Mouse (Mus musculus): ENCODE measurements around the gene S100a5. TPM values are rescaled to one million over a fixed set of nuclear protein-coding genes. Genes with fewer than 3 reads are reported as not detected.
A peak's percentile ranks its signal among the peaks of the same experiment; 100 is the strongest.

S100a5 gene
- not detected in 2 replicates for polyA plus RNA-seq (2014; fragmentation: Nextera tagmentation; extraction: Ambion mirVana)

GRCm38 (mm10) chr3:90608223-90608622, at the start of gene S100a5:
Gene S100a5, plus strand, starts transcription at chr3:90608523.
- no peak for ATAC-seq (ENCODE audit: low FRiP score)
- no peak within 1 kb of the TSS for H3K4me2 ChIP-seq
- H3K36me3 ChIP-seq (ENCODE audit: control insufficient read depth, insufficient read depth, low read length), result no peaks in the 10 kb centered on the region

DNA sequence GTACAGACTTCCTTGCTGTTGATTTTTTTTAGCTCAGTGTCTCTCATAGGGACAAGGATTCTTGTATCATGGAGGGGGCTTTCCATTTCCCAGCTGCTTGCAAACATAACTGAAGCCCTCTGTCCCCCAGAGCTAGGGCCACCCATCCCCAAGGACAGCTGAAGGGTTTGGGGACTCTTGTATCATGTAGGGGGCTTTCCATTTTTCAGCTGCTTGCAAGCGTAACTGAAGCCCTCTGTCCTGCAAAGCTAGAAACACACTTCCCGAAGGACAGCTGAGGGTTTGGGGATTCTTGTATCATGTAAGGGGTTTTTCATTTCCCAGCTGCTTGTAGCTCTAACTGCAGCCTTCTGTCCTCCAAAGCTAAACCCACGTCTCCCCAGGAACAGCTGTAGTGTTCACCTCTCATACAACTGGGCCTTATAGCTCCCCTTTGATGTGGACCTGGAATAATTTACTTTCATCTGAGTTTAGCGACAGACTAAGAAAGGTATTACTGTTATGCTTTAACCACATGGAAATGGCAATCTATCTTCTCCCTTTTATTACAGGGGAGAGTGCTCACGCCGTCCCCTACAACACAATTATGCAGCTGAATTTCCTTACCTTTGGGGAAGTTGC, 48.2 kb upstream of the S100a5 start, which contains the start of gene S100a3:
Gene S100a3, plus strand, starts transcription at position 571 of the 621 bp plus-strand sequence.
- H3K4me2 ChIP-seq, result no peak within 1 kb of the TSS
- H3K4me3 ChIP-seq (ENCODE audit: low read depth, low read length), result no peak within 1 kb of the TSS
- H3K27ac ChIP-seq (ENCODE audit: low read depth, low read length), result no peak within 1 kb of the TSS
- DNase-seq (ENCODE audit: low spot score, missing footprints) (no peak), ATAC-seq (ENCODE audit: low FRiP score) (no peak)
- no peaks in the 10 kb centered on the region for H3K36me3 ChIP-seq (ENCODE audit: control insufficient read depth, insufficient read depth, low read length)
- H3K27me3 ChIP-seq (ENCODE audit: control insufficient read depth, insufficient read depth, low read length), result no peaks in the 10 kb centered on the region
- no peaks in the 10 kb centered on the region for H3K4me1 ChIP-seq (ENCODE audit: control insufficient read depth, insufficient read depth, low read length)
- no peak within 1 kb of the TSS for H3K9ac ChIP-seq (ENCODE audit: low read length)
- WGBS, result 84% methylated on average over 6 of the region's 6 CpGs
- no peaks in the 10 kb centered on the region for H3K9me3 ChIP-seq (ENCODE audit: control insufficient read depth, low read length)

More at GRCm38 (mm10) chr3:90608223-90608622, at the start of gene S100a5:
- H3K4me3 ChIP-seq (ENCODE audit: low read depth, low read length), result no peak within 1 kb of the TSS
- no peak within 1 kb of the TSS for H3K27ac ChIP-seq (ENCODE audit: low read depth, low read length)
- no peaks in the 10 kb centered on the region for H3K9me3 ChIP-seq (ENCODE audit: control insufficient read depth, low read length)
- DNase-seq (ENCODE audit: low spot score, missing footprints), result peak; percentile 21
- H3K27me3 ChIP-seq (ENCODE audit: control insufficient read depth, insufficient read depth, low read length), result 0 out of 2 replicates have a peak, but pooled peaks cover 1% of the 10 kb centered on the region
- WGBS, result 53% methylated on average over 3 of the region's 3 CpGs
- H3K4me1 ChIP-seq (ENCODE audit: control insufficient read depth, insufficient read depth, low read length), result peaks cover 3% of the 10 kb centered on the region; the same call in 1 of the 2 replicates
- no peak within 1 kb of the TSS for H3K9ac ChIP-seq (ENCODE audit: low read length)

DNA sequence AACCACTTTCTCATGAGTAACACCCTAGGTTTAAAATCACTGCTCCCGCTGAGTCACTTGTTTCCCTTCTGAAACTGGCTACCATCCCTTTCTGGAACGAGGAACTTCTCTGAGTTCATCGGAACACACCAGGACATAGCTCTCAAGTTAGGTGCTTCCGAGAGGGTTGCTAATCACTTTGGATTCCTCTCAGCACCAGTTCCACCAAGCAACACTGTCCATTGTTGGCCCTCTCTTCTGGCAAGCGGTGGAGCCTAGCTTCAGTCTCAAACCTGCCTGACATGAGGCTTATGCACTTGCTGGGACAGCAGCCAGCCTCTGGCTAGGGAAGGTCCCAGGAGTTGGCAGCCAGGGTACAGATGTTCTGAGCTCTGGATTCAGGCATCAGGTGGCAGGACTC, 33.6 kb upstream of the S100a5 start:
- DNase-seq (ENCODE audit: low spot score, missing footprints), result no peak
- H3K27ac ChIP-seq (ENCODE audit: low read depth, low read length), result no peak overlapping the region
- H3K27me3 ChIP-seq (ENCODE audit: control insufficient read depth, insufficient read depth, low read length), result no peaks in the 10 kb centered on the region
- WGBS, result 74% methylated on average over 5 of the region's 5 CpGs
- H3K4me3 ChIP-seq (ENCODE audit: low read depth, low read length), result no peak overlapping the region
- H3K36me3 ChIP-seq (ENCODE audit: control insufficient read depth, insufficient read depth, low read length), result no peaks in the 10 kb centered on the region
- no peak overlapping the region for H3K4me2 ChIP-seq
- H3K4me1 ChIP-seq (ENCODE audit: control insufficient read depth, insufficient read depth, low read length), result no peaks in the 10 kb centered on the region
- no peak for ATAC-seq (ENCODE audit: low FRiP score)
- H3K9me3 ChIP-seq (ENCODE audit: control insufficient read depth, low read length), result no peaks in the 10 kb centered on the region
- H3K9ac ChIP-seq (ENCODE audit: low read length), result no peak overlapping the region

DNA sequence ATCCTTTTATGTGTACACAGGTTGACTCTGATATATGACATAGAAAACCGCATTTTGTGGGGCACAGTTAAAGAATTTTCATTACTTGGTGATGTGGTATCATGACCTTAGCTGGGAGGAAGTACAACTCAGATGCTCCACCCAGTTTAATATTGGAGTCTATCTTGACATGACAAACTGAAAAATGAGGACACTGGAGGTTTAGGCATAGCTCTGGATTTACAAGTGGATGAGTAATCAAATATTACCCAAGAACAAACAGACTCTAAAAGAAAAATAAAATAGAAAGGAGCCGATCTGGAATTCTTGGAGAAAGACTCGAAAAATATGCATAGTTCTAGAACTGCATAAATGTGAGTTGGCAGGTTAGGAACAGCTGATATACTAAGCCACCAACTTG, 33.0 kb upstream of the S100a5 start:
- no peak overlapping the region for H3K9ac ChIP-seq (ENCODE audit: low read length)
- H3K4me1 ChIP-seq (ENCODE audit: control insufficient read depth, insufficient read depth, low read length), result no peaks in the 10 kb centered on the region
- H3K4me3 ChIP-seq (ENCODE audit: low read depth, low read length), result no peak overlapping the region
- WGBS, result 90% methylated on average over 3 of the region's 3 CpGs
- no peak overlapping the region for H3K4me2 ChIP-seq
- H3K36me3 ChIP-seq (ENCODE audit: control insufficient read depth, insufficient read depth, low read length), result no peaks in the 10 kb centered on the region
- no peaks in the 10 kb centered on the region for H3K9me3 ChIP-seq (ENCODE audit: control insufficient read depth, low read length)
- H3K27me3 ChIP-seq (ENCODE audit: control insufficient read depth, insufficient read depth, low read length), result no peaks in the 10 kb centered on the region
- DNase-seq (ENCODE audit: low spot score, missing footprints) (no peak), ATAC-seq (ENCODE audit: low FRiP score) (no peak)
- H3K27ac ChIP-seq (ENCODE audit: low read depth, low read length), result no peak overlapping the region

DNA sequence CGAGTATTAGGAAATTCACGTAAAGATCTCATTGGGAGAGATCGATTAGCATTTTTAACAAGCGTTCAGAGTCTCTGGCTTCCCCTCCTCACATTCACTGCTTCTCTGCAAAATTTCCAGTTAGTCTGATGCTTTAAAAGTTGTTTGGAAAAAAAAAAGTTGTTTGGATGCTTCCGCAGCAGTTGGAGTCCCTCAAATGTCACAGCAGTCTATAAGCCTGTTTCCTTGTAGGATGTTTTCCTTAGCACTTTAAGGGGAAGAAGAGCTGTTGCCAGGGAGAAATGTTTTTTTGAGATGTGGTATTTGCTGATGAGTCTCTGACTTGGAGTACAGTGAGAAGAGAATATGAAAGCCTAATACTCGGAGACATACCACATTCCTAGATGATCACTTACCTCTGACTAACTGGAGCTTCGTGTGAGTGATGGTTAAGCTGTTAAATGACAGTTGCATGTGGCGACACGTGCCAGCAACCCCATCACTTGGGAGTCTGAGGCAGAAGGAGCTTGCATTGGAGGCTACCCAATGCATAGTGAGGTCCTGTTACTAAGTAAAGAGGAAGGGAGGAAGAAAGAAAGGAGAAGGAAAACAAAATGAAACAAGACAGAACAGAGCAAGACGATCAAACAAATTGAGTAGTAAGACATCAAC, 31.8 kb upstream of the S100a5 start:
- H3K9me3 ChIP-seq (ENCODE audit: control insufficient read depth, low read length), result no peaks in the 10 kb centered on the region
- no peak overlapping the region for H3K27ac ChIP-seq (ENCODE audit: low read depth, low read length)
- H3K4me2 ChIP-seq, result no peak overlapping the region
- H3K27me3 ChIP-seq (ENCODE audit: control insufficient read depth, insufficient read depth, low read length), result no peaks in the 10 kb centered on the region
- DNase-seq (ENCODE audit: low spot score, missing footprints) (no peak), ATAC-seq (ENCODE audit: low FRiP score) (no peak)
- WGBS, result 75% methylated on average over 10 of the region's 10 CpGs
- no peaks in the 10 kb centered on the region for H3K4me1 ChIP-seq (ENCODE audit: control insufficient read depth, insufficient read depth, low read length)
- H3K36me3 ChIP-seq (ENCODE audit: control insufficient read depth, insufficient read depth, low read length), result no peaks in the 10 kb centered on the region
- no peak overlapping the region for H3K9ac ChIP-seq (ENCODE audit: low read length)
- H3K4me3 ChIP-seq (ENCODE audit: low read depth, low read length), result no peak overlapping the region

DNA sequence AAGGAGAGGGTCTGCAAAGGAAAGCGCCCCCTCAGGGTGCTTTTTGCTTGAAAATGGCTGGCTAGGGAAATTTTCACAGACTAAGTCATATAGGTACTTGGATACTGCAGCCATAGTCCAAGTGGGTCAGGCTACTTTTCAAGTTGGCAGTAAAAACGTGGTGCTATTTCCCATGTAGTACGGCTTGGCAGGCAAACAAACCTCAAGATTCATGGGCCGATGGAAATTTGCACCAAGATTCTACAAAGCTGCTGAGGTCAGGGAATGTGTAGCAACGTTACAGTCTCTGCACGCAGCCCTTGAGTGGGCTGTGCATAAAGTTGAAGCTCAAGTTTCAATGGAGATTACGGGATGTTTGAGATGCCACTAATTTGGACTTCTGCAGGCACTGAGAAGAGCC, 28.9 kb upstream of the S100a5 start:
- no peak overlapping the region for H3K4me3 ChIP-seq (ENCODE audit: low read depth, low read length)
- H3K9me3 ChIP-seq (ENCODE audit: control insufficient read depth, low read length), result no peaks in the 10 kb centered on the region; the same call in 1 of the 2 replicates
- no peak for DNase-seq (ENCODE audit: low spot score, missing footprints)
- no peak overlapping the region for H3K4me2 ChIP-seq
- no peak overlapping the region for H3K27ac ChIP-seq (ENCODE audit: low read depth, low read length)
- no peak overlapping the region for H3K9ac ChIP-seq (ENCODE audit: low read length)
- no peaks in the 10 kb centered on the region for H3K27me3 ChIP-seq (ENCODE audit: control insufficient read depth, insufficient read depth, low read length)
- ATAC-seq (ENCODE audit: low FRiP score), result no peak
- WGBS, result 79% methylated on average over 7 of the region's 7 CpGs
- H3K36me3 ChIP-seq (ENCODE audit: control insufficient read depth, insufficient read depth, low read length), result no peaks in the 10 kb centered on the region
- H3K4me1 ChIP-seq (ENCODE audit: control insufficient read depth, insufficient read depth, low read length), result no peaks in the 10 kb centered on the region

- Histone ChIP-seq H3K9ac (ENCODE audit: low read length) (no peak overlapping the region), H3K27me3 (ENCODE audit: control insufficient read depth, insufficient read depth, low read length) (no peaks in the 10 kb centered on the region), H3K4me2 (no peak overlapping the region), H3K4me1 (ENCODE audit: control insufficient read depth, insufficient read depth, low read length) (no peaks in the 10 kb centered on the region), H3K36me3 (ENCODE audit: control insufficient read depth, insufficient read depth, low read length) (no peaks in the 10 kb centered on the region), H3K27ac (ENCODE audit: low read depth, low read length) (no peak overlapping the region), H3K9me3 (ENCODE audit: control insufficient read depth, low read length) (no peaks in the 10 kb centered on the region; the same call in 1 of the 2 replicates), H3K4me3 (ENCODE audit: low read depth, low read length) (no peak overlapping the region)
- ATAC-seq (ENCODE audit: low FRiP score) (no peak), DNase-seq (ENCODE audit: low spot score, missing footprints) (peak; percentile 69)
- 96% methylated on average over 5 of the region's 5 CpGs for WGBS
Observed at GRCm38 (mm10) chr3:90581141-90581540, 27.2 kb upstream of the S100a5 start.

DNA sequence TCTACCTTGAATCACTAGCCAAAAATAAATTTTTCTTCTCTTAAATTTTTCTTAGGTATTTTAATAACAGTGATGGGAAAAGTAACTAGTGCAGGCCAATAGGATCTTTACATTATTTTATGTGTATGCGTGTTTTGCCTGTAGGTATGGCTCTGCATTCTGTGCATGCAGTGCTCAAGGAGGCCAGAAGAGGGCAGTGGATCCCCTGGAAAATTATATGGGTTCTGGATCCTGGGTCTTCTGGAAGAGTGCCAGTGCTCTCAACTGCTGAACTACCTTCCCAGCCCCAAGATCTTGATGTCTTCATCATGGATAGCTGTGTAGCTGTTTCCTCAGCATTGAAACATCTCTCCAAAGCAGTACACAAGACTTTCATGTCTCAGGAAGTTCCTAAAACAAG, 26.2 kb upstream of the S100a5 start:
- no peaks in the 10 kb centered on the region for H3K36me3 ChIP-seq (ENCODE audit: control insufficient read depth, insufficient read depth, low read length)
- peak; percentile 81 for DNase-seq (ENCODE audit: low spot score, missing footprints)
- WGBS, result 92% methylated on average over 1 of the region's 1 CpGs

DNA sequence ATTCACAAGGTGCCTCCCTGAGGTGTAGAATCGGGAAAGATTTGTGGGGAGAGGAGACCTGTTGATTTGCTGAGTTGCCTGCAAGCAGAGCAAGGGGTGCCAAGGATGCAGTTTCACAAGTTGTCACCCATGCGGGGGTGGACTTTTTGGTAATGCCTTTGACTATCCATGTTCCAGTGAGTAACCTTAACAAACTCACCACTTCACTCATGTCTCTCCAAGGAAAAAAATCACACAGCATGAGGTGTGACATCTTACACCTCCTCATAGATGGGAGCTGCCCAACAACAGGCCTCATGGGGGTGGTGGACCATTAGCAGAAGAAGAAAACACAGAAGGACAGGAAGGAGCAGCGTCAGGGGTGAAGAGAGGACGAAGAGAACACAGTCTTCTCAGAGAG, 25.8 kb upstream of the S100a5 start:
- H3K9me3 ChIP-seq (ENCODE audit: control insufficient read depth, low read length), result no peaks in the 10 kb centered on the region; the same call in 1 of the 2 replicates
- 85% methylated on average over 4 of the region's 4 CpGs for WGBS

More for the DNA sequence above, 26.2 kb upstream of the S100a5 start:
- H3K9me3 ChIP-seq (ENCODE audit: control insufficient read depth, low read length), result no peaks in the 10 kb centered on the region; the same call in 1 of the 2 replicates
- no peak overlapping the region for H3K4me3 ChIP-seq (ENCODE audit: low read depth, low read length)
- ATAC-seq (ENCODE audit: low FRiP score), result no peak
- H3K9ac ChIP-seq (ENCODE audit: low read length), result no peak overlapping the region
- no peaks in the 10 kb centered on the region for H3K27me3 ChIP-seq (ENCODE audit: control insufficient read depth, insufficient read depth, low read length)
- no peak overlapping the region for H3K4me2 ChIP-seq
- H3K27ac ChIP-seq (ENCODE audit: low read depth, low read length), result no peak overlapping the region
- no peaks in the 10 kb centered on the region for H3K4me1 ChIP-seq (ENCODE audit: control insufficient read depth, insufficient read depth, low read length)

More for the DNA sequence above, 25.8 kb upstream of the S100a5 start:
- H3K4me2 ChIP-seq, result no peak overlapping the region
- H3K9ac ChIP-seq (ENCODE audit: low read length), result no peak overlapping the region
- H3K4me3 ChIP-seq (ENCODE audit: low read depth, low read length), result no peak overlapping the region
- no peaks in the 10 kb centered on the region for H3K27me3 ChIP-seq (ENCODE audit: control insufficient read depth, insufficient read depth, low read length)
- no peaks in the 10 kb centered on the region for H3K4me1 ChIP-seq (ENCODE audit: control insufficient read depth, insufficient read depth, low read length)
- DNase-seq (ENCODE audit: low spot score, missing footprints), result peak; percentile 68
- no peak for ATAC-seq (ENCODE audit: low FRiP score)
- H3K36me3 ChIP-seq (ENCODE audit: control insufficient read depth, insufficient read depth, low read length), result no peaks in the 10 kb centered on the region
- H3K27ac ChIP-seq (ENCODE audit: low read depth, low read length), result no peak overlapping the region
